Mouse (Mus musculus): ENCODE measurements around the gene 9130230L23Rik. TPM values are rescaled to one million over a fixed set of nuclear protein-coding genes. Genes with fewer than 3 reads are reported as not detected.

Gene 9130230L23Rik
- polyA plus RNA-seq, 1 experiment, result 1.0 TPM

GRCm38 (mm10) chr5:65956144-65957008 lies 47.7 kb downstream of the 9130230L23Rik start:
- peak overlapping the region; percentile 49 for H3K4me3 ChIP-seq (ENCODE audit: insufficient read depth, low read length)
- TF ChIP-seq CTCF (IDR thresholded peaks at IDR 0.05; ENCODE audit: low read depth, low read length) (no peak), POLR2A (IDR thresholded peaks at IDR 0.05; ENCODE audit: borderline replicate concordance, low read depth, low read length) (no peak)
- peak overlapping the region; percentile 47 for H3K27ac ChIP-seq (ENCODE audit: insufficient read depth, low read depth, low read length)
- peaks cover 12% of the 10 kb centered on the region for H3K4me1 ChIP-seq (ENCODE audit: control insufficient read depth, insufficient read depth, low read length)

- TF ChIP-seq POLR2A (IDR thresholded peaks at IDR 0.05; ENCODE audit: borderline replicate concordance, low read depth, low read length) (no peak), CTCF (IDR thresholded peaks at IDR 0.05; ENCODE audit: low read depth, low read length) (peak; percentile 56)
- H3K27ac ChIP-seq (ENCODE audit: insufficient read depth, low read depth, low read length), result peak overlapping the region; percentile 47
- H3K4me1 ChIP-seq (ENCODE audit: control insufficient read depth, insufficient read depth, low read length), result peaks cover 8% of the 10 kb centered on the region
- H3K4me3 ChIP-seq (ENCODE audit: insufficient read depth, low read length), result peak overlapping the region; percentile 49
Observed at GRCm38 (mm10) chr5:65955343-65956143, 48.5 kb downstream of the 9130230L23Rik start.

- H3K4me1 ChIP-seq (ENCODE audit: control insufficient read depth, insufficient read depth, low read length), result peaks cover 2% of the 10 kb centered on the region; the same call in 1 of the 2 replicates
- no peak overlapping the region for H3K27ac ChIP-seq (ENCODE audit: insufficient read depth, low read depth, low read length)
- no peak for TF ChIP-seq POLR2A (IDR thresholded peaks at IDR 0.05; ENCODE audit: borderline replicate concordance, low read depth, low read length)
- TF ChIP-seq CTCF (IDR thresholded peaks at IDR 0.05; ENCODE audit: low read depth, low read length), result no peak
- no peak overlapping the region for H3K4me3 ChIP-seq (ENCODE audit: insufficient read depth, low read length)
Observed at GRCm38 (mm10) chr5:65954130-65955080, 49.7 kb downstream of the 9130230L23Rik start.

DNA sequence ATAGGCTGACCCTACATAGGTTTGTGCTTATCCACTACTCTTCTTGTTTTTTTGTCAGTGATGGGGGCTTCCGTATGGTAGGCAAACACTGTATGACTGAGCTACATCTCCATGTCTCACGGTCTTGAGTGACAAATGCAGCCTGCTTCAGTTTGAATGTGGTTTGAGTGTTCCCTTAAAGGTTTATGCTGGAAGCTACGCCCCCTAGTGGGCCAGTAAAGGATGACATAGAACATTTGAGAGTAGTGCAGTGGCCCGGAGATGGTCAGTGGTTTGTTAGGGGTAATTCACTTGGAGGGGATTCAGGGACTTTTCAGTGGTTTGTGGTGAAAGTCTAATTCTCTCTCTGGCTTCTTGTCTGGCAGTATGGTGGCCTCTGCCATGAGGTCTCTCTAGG lies 52.6 kb downstream of the 9130230L23Rik start:
- TF ChIP-seq POLR2A (IDR thresholded peaks at IDR 0.05; ENCODE audit: borderline replicate concordance, low read depth, low read length), result no peak
- no peak for TF ChIP-seq CTCF (IDR thresholded peaks at IDR 0.05; ENCODE audit: low read depth, low read length)
- Histone ChIP-seq H3K27ac (ENCODE audit: insufficient read depth, low read depth, low read length) (no peak overlapping the region), H3K4me1 (ENCODE audit: control insufficient read depth, insufficient read depth, low read length) (peaks cover 2% of the 10 kb centered on the region; the same call in 1 of the 2 replicates), H3K4me3 (ENCODE audit: insufficient read depth, low read length) (no peak overlapping the region)

DNA sequence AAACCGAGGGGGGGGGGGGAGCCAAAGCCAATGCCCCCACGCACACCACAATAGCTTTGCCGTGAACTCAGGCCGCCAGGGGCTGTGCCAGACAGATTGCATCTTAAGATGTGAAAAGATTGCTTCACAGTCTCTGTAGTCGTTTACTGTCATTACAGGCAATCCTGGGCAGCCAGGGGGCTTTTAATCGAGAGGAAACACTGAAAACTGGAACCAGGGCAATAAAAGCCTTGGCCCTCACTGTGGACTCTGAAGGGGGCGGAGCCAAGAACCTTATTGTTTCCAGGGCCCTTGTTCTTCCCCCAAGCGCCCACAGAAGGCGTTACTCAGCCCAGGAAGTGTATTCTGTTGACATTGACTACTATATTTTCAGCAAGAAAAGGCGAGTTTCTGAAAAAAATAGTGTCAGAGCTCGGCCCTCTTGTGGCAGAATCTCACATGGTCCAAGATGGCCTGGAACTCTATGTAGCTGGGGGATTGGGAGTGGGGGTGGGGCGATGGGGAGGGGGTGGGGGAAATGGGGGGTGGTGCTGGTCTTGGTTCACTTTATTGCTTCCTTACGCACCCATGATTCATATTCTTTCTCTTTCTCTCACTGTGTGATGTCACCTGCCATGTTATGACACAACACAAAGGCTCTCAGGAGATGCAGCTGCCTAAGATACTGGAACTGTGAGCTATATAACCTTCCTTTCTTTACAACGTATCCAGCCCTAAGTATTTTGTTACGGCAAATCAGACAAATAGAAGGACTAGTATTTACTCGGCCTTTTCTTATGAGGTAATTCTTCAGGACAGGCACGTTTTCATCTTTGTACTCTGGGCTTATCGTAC lies 53.2 kb downstream of the 9130230L23Rik start:
- no peak for TF ChIP-seq CTCF (IDR thresholded peaks at IDR 0.05; ENCODE audit: low read depth, low read length)
- TF ChIP-seq POLR2A (IDR thresholded peaks at IDR 0.05; ENCODE audit: borderline replicate concordance, low read depth, low read length), result no peak
- Histone ChIP-seq H3K4me3 (ENCODE audit: insufficient read depth, low read length) (no peak overlapping the region), H3K4me1 (ENCODE audit: control insufficient read depth, insufficient read depth, low read length) (no peaks in the 10 kb centered on the region), H3K27ac (ENCODE audit: insufficient read depth, low read depth, low read length) (no peak overlapping the region)

DNA sequence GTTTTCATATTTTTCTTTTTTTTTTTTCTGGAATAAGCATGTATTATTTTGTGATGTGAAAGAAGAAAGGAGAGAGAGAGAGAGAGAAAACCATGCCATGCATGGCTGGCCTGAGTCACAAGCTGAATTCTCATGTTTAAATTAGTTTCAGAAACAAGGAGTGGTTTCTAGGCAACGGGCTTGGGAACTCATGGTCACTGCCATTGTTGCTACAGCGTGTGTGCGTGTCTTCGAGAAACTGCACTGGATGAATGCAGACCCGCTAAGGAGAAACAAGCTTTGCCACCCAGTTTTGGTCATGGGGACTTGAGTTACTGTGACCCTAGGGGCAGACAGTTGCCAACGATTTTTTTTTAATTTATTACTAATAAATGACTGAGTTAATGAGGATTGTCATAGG lies 53.8 kb downstream of the 9130230L23Rik start:
- no peak overlapping the region for H3K4me3 ChIP-seq (ENCODE audit: insufficient read depth, low read length)
- H3K4me1 ChIP-seq (ENCODE audit: control insufficient read depth, insufficient read depth, low read length), result no peaks in the 10 kb centered on the region
- no peak for TF ChIP-seq POLR2A (IDR thresholded peaks at IDR 0.05; ENCODE audit: borderline replicate concordance, low read depth, low read length)
- no peak for TF ChIP-seq CTCF (IDR thresholded peaks at IDR 0.05; ENCODE audit: low read depth, low read length)
- no peak overlapping the region for H3K27ac ChIP-seq (ENCODE audit: insufficient read depth, low read depth, low read length)

DNA sequence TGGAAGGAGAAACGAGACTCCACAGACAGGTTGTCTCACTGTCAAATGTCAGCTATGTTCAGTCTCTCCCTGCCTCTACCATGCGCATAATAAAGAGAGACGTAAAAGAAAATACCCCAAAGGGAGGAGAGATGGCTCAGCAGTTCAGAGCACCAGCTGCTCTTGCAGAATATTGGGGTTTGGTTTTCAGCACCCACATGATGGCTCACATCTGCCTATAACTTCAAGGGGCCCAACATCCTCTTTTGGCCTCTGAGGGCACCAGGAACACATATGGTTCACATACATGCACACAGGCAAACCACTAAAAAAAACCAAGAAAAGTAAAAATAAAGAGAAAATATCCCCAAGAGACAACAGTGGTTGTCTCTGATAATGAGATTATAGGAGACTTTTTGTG lies 54.3 kb downstream of the 9130230L23Rik start:
- no peak overlapping the region for H3K4me3 ChIP-seq (ENCODE audit: insufficient read depth, low read length)
- H3K27ac ChIP-seq (ENCODE audit: insufficient read depth, low read depth, low read length), result no peak overlapping the region
- no peaks in the 10 kb centered on the region for H3K4me1 ChIP-seq (ENCODE audit: control insufficient read depth, insufficient read depth, low read length)
- TF ChIP-seq POLR2A (IDR thresholded peaks at IDR 0.05; ENCODE audit: borderline replicate concordance, low read depth, low read length) (no peak), CTCF (IDR thresholded peaks at IDR 0.05; ENCODE audit: low read depth, low read length) (no peak)

DNA sequence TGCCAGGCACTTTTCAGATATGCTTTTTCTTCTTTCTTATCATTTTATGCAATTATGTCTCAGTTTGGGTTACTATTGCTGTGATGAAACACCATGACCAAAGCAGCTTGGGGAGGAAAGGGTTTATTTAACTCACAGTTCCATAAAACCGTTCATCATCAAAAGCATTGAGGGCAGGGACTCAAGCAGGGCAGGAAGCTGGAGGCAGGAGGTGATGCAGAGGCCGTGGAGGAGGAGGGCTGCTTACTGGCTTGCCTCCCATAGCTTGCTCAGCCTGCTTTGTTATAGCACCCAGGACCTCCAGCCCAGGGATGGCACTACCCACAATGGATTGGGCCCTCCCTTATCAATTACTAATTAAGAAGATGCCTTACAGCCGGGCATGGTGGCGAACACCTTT lies 62.9 kb downstream of the 9130230L23Rik start:
- Histone ChIP-seq H3K4me3 (ENCODE audit: insufficient read depth, low read length) (no peak overlapping the region), H3K27ac (ENCODE audit: insufficient read depth, low read depth, low read length) (no peak overlapping the region), H3K4me1 (ENCODE audit: control insufficient read depth, insufficient read depth, low read length) (0 out of 2 replicates have a peak, but pooled peaks cover 2% of the 10 kb centered on the region)
- no peak for TF ChIP-seq CTCF (IDR thresholded peaks at IDR 0.05; ENCODE audit: low read depth, low read length)
- no peak for TF ChIP-seq POLR2A (IDR thresholded peaks at IDR 0.05; ENCODE audit: borderline replicate concordance, low read depth, low read length)

Measured in bone marrow macrophage, adult 2 months (primary cell).